Mouse (Mus musculus): Measurements from ENCODE around the gene Fgf12. TPM values are rescaled to one million over a fixed set of nuclear protein-coding genes. Genes with fewer than 3 reads are reported as not detected.

The Fgf12 gene
- polyA plus RNA-seq (2017; shearing (Covaris generic)): not detected

GRCm38 (mm10) chr16:28752638-28753118, at the start of gene Fgf12:
Gene Fgf12 (minus strand): TSS chr16:28753068.

Other genes with a start within 250 kb of the Fgf12 start
- not detected for gene Mb21d2, start 176.6 kb upstream of the Fgf12 start, polyA plus RNA-seq (2017; shearing (Covaris generic))

Data from naive thymus-derived CD4-positive, alpha-beta T cell, adult 5 months (primary cell).